Mouse (Mus musculus) layer of hippocampus, adult 6 months (tissue): ENCODE measurements around the gene Krtap19-1. TPM values are rescaled to one million over a fixed set of nuclear protein-coding genes. Genes with fewer than 3 reads are reported as not detected.

Experiments used
- long read RNA-seq, 2 experiments: library from polyadenylated mRNA; unstranded; transcript quantifications; one replicate each; pipeline ENCODE4 v2.0.0; 2019 to 2020
- polyA plus RNA-seq: library from polyadenylated mRNA; unstranded; fragments of <200 nt; fragmentation: Nextera tagmentation; gene quantifications from 2 replicates; pipeline ENCODE4 v1.2.3, GENCODE M21; 2021

Krtap19-1 gene
- polyA plus RNA-seq = not detected in 2 replicates
- long read RNA-seq, experiment 1 = 0 reads
- long read RNA-seq, experiment 2 = 0 reads

GRCm38 (mm10) chr16:88869311-88869710, at the start of gene Krtap19-1:
Gene Krtap19-1 (minus strand): TSS chr16:88869411.

GRCm38 (mm10) chr16:88896357-88896756, 27.1 kb upstream of the Krtap19-1 start, which contains the start of gene Krtap19-5:
Gene Krtap19-5 (minus strand): TSS chr16:88896457.

GRCm38 (mm10) chr16:88884989-88885388, 15.8 kb upstream of the Krtap19-1 start, which contains the start of gene Krtap19-4:
Gene Krtap19-4 (minus strand): TSS chr16:88885089.

DNA sequence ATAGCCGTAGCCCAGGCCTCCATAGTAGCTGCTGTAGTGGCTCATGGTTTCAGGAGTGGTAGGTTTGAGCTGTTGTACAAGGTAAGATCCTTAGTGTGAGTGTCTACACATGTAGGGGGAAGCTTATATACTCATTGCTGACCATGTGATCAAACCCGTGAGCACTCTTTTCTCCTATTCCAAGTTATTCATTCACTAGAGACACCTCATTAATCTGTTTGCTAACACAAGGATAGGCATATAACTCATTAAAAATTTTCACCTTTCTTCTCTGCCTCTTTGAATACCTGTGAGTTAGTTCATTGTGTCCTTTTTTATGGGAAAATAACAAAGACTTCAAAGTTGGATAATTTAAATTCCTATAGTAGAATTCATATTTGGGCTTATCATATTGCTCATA, 8.7 kb upstream of the Krtap19-1 start, which contains the start of gene Krtap19-3:
Gene Krtap19-3, minus strand, starts transcription at position 101 of the 400 bp plus-strand sequence.

GRCm38 (mm10) chr16:88874169-88874568, 5.0 kb upstream of the Krtap19-1 start, which contains the start of gene Krtap19-2:
Gene Krtap19-2 (minus strand): TSS chr16:88874269.

GRCm38 (mm10) chr16:88826095-88826652, 43.0 kb downstream of the Krtap19-1 start, which contains the start of gene Krtap14:
Gene Krtap14 (minus strand): TSS chr16:88826145.

DNA sequence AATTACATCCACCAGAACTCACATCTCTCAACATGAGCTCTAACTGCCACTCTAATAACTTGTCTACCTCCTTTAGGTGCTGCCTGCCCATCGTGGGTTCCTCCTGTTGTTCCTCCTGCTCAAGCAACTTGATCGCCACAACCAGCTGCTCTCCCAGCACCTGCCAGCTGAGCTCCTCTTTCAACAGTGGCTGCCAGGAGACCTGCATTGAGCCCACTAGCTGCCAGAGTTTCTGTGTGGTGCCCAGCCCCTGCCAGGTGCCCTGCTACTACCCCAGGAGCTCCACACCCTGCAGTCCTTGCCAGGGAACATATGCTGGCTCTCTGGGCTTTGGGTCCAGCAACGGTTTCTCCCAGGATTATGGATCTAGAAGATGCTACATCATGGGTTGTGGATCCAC, 49.1 kb downstream of the Krtap19-1 start, which contains the start of gene Krtap15:
Gene Krtap15, plus strand, starts transcription at position 150 of the 400 bp plus-strand sequence.

Other genes with a start within 250 kb of the Krtap19-1 start
- not detected in 2 replicates for gene 2310079G19Rik, start 241.7 kb downstream of the Krtap19-1 start, polyA plus RNA-seq
- not detected in 2 replicates for gene Krtap26-1, start 221.6 kb downstream of the Krtap19-1 start, polyA plus RNA-seq
- gene Krtap27-1, start 197.7 kb downstream of the Krtap19-1 start, polyA plus RNA-seq = not detected in 2 replicates
- not detected in 2 replicates for gene 2310061N02Rik, start 161.4 kb downstream of the Krtap19-1 start, polyA plus RNA-seq
- not detected in 2 replicates for gene Krtap13-1, start 140.5 kb downstream of the Krtap19-1 start, polyA plus RNA-seq
- not detected in 2 replicates for gene Krtap13, start 117.8 kb downstream of the Krtap19-1 start, polyA plus RNA-seq
- not detected in 2 replicates for gene 2310034C09Rik, start 110.6 kb downstream of the Krtap19-1 start, polyA plus RNA-seq
- gene 2310057N15Rik, start 95.2 kb downstream of the Krtap19-1 start, polyA plus RNA-seq = not detected in 2 replicates
- not detected in 2 replicates for gene Gm5965, start 91.5 kb downstream of the Krtap19-1 start, polyA plus RNA-seq
- not detected in 2 replicates for gene Gm20741, start 57.2 kb downstream of the Krtap19-1 start, polyA plus RNA-seq
- gene Krtap15, start 49.2 kb downstream of the Krtap19-1 start, polyA plus RNA-seq = not detected in 2 replicates
- not detected in 2 replicates for gene Krtap14, start 43.3 kb downstream of the Krtap19-1 start, polyA plus RNA-seq
- gene Krtap19-2, start 4.9 kb upstream of the Krtap19-1 start, polyA plus RNA-seq = not detected in 2 replicates
- not detected in 2 replicates for gene Krtap19-3, start 8.6 kb upstream of the Krtap19-1 start, polyA plus RNA-seq
- not detected in 2 replicates for gene Krtap19-4, start 15.7 kb upstream of the Krtap19-1 start, polyA plus RNA-seq
- not detected in 2 replicates for gene Krtap19-5, start 27.0 kb upstream of the Krtap19-1 start, polyA plus RNA-seq
- gene Krtap19-9b, start 62.9 kb upstream of the Krtap19-1 start, polyA plus RNA-seq = not detected in 2 replicates
- gene Krtap16-3, start 93.5 kb upstream of the Krtap19-1 start, polyA plus RNA-seq = not detected in 2 replicates
- not detected in 2 replicates for gene Krtap22-2, start 141.3 kb upstream of the Krtap19-1 start, polyA plus RNA-seq
- not detected in 2 replicates for gene Gm10229, start 145.9 kb upstream of the Krtap19-1 start, polyA plus RNA-seq
- gene Krtap6-1, start 162.3 kb upstream of the Krtap19-1 start, polyA plus RNA-seq = not detected in 2 replicates
- gene Gm10228, start 172.1 kb upstream of the Krtap19-1 start, polyA plus RNA-seq = not detected in 2 replicates
- not detected in 2 replicates for gene Krtap6-5, start 178.5 kb upstream of the Krtap19-1 start, polyA plus RNA-seq
- gene 1110025L11Rik, start 194.6 kb upstream of the Krtap19-1 start, polyA plus RNA-seq = not detected in 2 replicates
- not detected in 2 replicates for gene Krtap6-3, start 214.6 kb upstream of the Krtap19-1 start, polyA plus RNA-seq